Mouse (Mus musculus) spleen, adult 2 months (tissue): ENCODE data around the gene Nfia.

Source experiments
- CTCF ChIP-seq: fragments of 200-500 bp; IDR thresholded peaks from 2 replicates; pipeline ENCODE4 v1.5.1; 2011; ENCODE audit warnings: mild to moderate bottlenecking, inconsistent platforms; ENCODE audit not compliant: insufficient read depth, insufficient read length, insufficient replicate concordance; ENCODE audit errors: extremely low read depth
- POLR2A ChIP-seq: fragments of 200-500 bp; IDR thresholded peaks from 2 replicates; pipeline ENCODE4 v1.6.1; 2011; ENCODE audit warnings: low read depth, low read length, inconsistent platforms

DNA sequence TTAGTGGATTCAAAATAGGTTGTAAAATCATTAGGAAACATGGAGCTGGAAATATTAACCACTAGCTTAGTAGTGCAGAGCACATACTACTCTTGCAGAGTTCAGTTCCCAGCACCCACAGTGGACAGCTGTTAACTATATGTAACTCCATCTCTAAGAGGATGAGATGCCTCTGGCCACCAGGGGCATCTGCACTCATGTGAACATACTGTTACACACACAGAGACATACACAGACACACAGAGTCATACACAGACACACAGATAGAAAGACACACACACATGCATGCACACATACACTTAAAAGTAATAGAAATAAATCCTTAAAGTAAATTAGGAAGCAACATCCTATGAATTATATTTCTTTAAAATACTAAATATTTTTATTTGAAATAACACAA is 149.1 kb downstream of the Nfia start:
- no peak for TF ChIP-seq CTCF
- TF ChIP-seq POLR2A = no peak
